Mouse (Mus musculus) E14TG2a.4 (cell line): ENCODE data around the gene Gm49366.
"Not testable (repeated sequence)": the region's sequence is repeated elsewhere in the genome, so short reads cannot be mapped to it uniquely, and the experiment has no call there.

Experiments
- H3K27me3 ChIP-seq: 2 replicates; pipeline ENCODE4 v1.6.1; 2014; ENCODE audit warnings: low read length, control low read depth; ENCODE audit not compliant: insufficient read depth
- H3K36me3 ChIP-seq: 2 replicates; pipeline ENCODE4 v1.6.1; 2014; ENCODE audit warnings: low read length, control low read depth; ENCODE audit not compliant: insufficient read depth
- H3K4me1 ChIP-seq: replicated peaks from 2 replicates; pipeline ENCODE4 v1.6.1; 2014; ENCODE audit warnings: low read depth, low read length, control low read depth
- H3K4me3 ChIP-seq: replicated peaks from 2 replicates; pipeline ENCODE4 v1.5.1; 2014; ENCODE audit warnings: mild to moderate bottlenecking, low read length
- H3K9me3 ChIP-seq: 2 replicates; pipeline ENCODE4 v1.6.1; 2014; ENCODE audit warnings: low read length, control low read depth
- CTCF ChIP-seq: conservative IDR thresholded peaks from 2 replicates; pipeline ENCODE4 v1.5.1; 2014; ENCODE audit warnings: low read length
- NANOG ChIP-seq: IDR thresholded peaks from 2 replicates; pipeline ENCODE4 v1.6.1; 2014; ENCODE audit warnings: borderline replicate concordance, low read length, mixed read lengths
- POU5F1 ChIP-seq: IDR thresholded peaks from 2 replicates; pipeline ENCODE4 v1.6.1; 2014; ENCODE audit warnings: low read length, borderline replicate concordance

Gm49366 gene

DNA sequence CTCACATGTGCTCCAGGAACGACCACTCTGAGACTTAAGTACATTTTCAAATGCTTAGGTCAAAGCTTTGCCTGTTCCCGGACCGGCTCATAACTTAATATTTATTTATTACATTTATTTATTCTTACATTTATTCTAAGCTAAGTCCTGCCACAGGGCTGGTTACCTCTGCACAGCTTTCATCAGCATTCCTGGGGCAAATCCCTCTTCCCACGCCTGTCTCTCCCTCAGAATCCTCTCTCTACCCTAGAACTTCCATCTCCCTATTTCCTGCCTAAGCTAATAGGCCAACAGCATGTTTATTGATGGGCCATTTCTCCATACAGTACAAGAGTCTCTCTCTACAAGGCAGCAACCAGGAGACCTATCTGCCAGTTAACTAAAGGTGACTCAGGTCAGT is 29.0 kb downstream of the Gm49366 start:
- H3K9me3 ChIP-seq: 0 out of 2 replicates have a peak, but pooled peaks cover 2% of the 10 kb centered on the region
- H3K27me3 ChIP-seq: peaks cover 51% of the 10 kb centered on the region
- no peaks in the 10 kb centered on the region for H3K36me3 ChIP-seq
- no peaks in the 10 kb centered on the region; the same call in 1 of the 2 replicates for H3K4me1 ChIP-seq
- TF ChIP-seq NANOG (no peak), CTCF (no peak), POU5F1 (no peak)
- no peak overlapping the region for H3K4me3 ChIP-seq

DNA sequence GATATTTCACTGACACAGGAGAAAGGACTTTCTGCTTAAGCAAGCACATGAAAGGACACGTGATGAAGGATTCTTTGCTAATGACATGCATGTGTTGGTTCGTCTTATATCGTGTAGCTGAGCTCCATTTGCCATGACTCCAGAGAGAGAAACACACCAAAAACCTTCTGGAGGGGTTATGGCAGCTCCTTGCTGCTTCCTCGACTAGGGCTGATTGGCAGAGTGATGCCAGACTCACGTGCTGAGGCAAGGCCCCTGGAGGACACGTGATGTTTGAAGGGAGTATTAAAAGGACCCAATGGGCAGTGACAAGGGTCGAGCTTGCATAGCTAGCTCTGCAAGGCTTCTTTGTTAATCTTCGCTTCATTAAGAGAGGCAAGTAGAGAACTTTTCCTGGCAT is 29.6 kb downstream of the Gm49366 start:
- peaks cover 51% of the 10 kb centered on the region for H3K27me3 ChIP-seq
- H3K4me1 ChIP-seq: no peaks in the 10 kb centered on the region; the same call in 1 of the 2 replicates
- TF ChIP-seq POU5F1: no peak
- no peak for TF ChIP-seq CTCF
- no peak for TF ChIP-seq NANOG
- no peaks in the 10 kb centered on the region for H3K9me3 ChIP-seq
- H3K36me3 ChIP-seq: no peaks in the 10 kb centered on the region
- H3K4me3 ChIP-seq: no peak overlapping the region

DNA sequence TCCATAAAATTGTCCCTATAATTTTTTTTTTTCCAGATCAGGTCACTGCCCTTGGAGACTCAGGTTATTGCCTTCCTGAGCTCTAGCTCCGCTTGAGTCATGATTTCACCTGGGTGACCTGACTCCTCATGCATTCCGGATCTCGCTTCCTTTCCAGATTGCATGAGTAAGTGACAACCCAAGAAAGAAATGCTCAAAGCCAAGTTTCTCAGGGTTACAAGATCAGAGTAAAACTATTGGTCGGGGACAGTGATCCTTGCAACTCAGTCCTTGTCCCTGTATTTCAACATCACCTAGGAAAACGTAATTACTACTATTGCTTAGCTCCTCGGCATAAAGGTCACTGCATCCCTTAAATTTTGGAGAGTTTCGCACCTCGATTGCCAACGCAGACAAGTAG is 30.3 kb downstream of the Gm49366 start, which contains the start of gene Acot5:
Gene Acot5 (plus strand): TSS at position 340 of the 400 bp plus-strand sequence.
- peaks cover 51% of the 10 kb centered on the region for H3K27me3 ChIP-seq
- peak within 1 kb of the TSS; percentile 77 for H3K4me3 ChIP-seq
- no peaks in the 10 kb centered on the region; the same call in 1 of the 2 replicates for H3K4me1 ChIP-seq
- TF ChIP-seq NANOG (no peak), POU5F1 (no peak), CTCF (no peak)
- H3K9me3 ChIP-seq: no peaks in the 10 kb centered on the region
- H3K36me3 ChIP-seq: no peaks in the 10 kb centered on the region

DNA sequence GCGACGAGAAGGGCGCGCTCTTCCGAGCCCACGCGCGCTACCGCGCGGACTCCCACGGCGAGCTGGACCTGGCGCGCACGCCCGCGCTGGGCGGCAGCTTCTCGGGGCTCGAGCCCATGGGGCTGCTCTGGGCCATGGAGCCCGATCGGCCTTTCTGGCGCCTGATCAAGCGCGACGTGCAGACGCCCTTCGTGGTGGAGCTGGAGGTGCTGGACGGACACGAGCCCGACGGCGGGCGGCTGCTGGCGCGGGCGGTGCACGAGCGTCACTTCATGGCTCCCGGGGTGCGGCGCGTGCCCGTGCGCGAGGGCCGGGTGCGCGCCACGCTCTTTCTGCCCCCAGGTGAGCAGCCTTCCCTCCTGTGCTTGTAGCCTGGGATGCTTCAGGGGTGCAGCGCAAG is 30.8 kb downstream of the Gm49366 start:
- not testable (repeated sequence) for H3K4me1 ChIP-seq, H3K36me3 ChIP-seq, H3K9me3 ChIP-seq
- H3K4me3 ChIP-seq: peak overlapping the region; percentile 77
- peaks cover 49% of the 10 kb centered on the region for H3K27me3 ChIP-seq

DNA sequence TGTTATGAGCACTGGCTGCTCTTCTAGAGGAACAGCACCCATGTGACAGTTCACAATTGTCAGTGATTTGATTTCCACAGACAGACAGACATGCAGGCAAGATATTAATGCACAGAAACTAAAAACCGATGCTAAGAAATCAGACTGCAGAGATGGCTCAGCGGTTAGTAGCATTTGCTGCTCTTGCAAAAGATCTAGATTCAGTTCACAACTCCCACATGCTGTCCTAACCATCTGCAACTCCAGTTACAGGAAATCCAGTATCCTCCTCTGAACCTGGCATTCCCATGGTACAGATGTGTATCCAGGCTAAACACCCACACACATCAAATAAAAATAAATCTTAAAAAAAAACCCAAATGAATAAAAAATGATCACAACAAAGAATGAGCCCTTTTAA is 33.0 kb downstream of the Gm49366 start:
- no peaks in the 10 kb centered on the region; the same call in 1 of the 2 replicates for H3K4me1 ChIP-seq
- TF ChIP-seq CTCF: 0 out of 2 replicates have a peak, but pooled peaks have one; percentile 4
- TF ChIP-seq NANOG: no peak
- no peaks in the 10 kb centered on the region for H3K9me3 ChIP-seq
- H3K27me3 ChIP-seq: peaks cover 46% of the 10 kb centered on the region
- no peak overlapping the region for H3K4me3 ChIP-seq
- no peaks in the 10 kb centered on the region for H3K36me3 ChIP-seq

DNA sequence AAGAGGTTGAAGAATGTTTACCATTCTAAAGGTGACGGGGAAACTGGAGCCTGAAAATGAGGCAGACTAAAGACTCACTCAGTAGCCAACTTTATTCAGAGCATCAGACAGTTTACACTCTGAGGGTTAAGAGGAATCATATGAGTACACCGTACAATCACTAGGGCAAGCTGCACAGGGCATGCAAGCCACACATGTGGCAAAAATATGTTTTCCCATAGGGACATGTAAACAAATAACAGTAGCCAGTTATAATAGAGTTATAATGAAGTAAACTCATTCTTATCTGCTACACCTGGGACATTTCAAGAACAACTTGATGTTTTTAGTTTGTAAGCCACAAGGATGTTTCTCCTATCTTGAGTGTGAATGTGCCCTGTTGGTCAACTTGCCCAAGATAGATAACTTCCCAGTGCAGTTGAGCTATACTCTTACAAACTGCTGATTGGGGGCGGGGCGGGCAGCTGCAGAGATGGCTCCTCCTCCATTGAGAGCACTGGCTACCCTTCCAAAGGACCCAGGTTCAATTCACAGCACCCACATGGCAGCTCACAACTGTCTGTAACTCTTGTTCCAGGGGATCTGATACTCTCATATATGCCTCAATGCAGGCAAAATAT is 38.7 kb downstream of the Gm49366 start:
- no peak for TF ChIP-seq CTCF
- TF ChIP-seq NANOG: no peak
- TF ChIP-seq POU5F1: no peak
- H3K9me3 ChIP-seq: no peaks in the 10 kb centered on the region
- no peaks in the 10 kb centered on the region; the same call in 1 of the 2 replicates for H3K27me3 ChIP-seq
- no peaks in the 10 kb centered on the region for H3K36me3 ChIP-seq
- H3K4me1 ChIP-seq: no peaks in the 10 kb centered on the region
- H3K4me3 ChIP-seq: no peak overlapping the region

DNA sequence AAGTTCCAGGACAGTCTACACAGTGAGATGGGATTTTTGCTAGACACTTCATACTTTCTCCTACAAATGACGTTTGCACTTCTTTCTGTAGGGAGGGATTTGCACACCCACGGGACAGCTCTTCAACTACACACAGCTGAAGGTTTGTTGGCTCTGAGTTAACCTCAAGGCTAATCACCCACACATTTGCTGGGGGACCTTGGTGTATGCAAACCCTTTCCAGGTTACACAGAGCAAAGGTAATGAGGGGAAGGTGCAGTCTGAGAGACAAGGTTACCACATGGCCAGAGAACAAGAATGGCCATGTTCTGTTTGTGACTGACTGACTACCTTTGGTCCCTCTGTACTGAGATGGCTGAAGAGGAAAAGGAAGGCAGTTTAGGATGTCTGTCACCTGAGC is 45.1 kb downstream of the Gm49366 start:
- TF ChIP-seq CTCF: no peak
- H3K9me3 ChIP-seq: peaks cover 17% of the 10 kb centered on the region
- H3K36me3 ChIP-seq: no peaks in the 10 kb centered on the region
- H3K27me3 ChIP-seq: no peaks in the 10 kb centered on the region
- H3K4me3 ChIP-seq: no peak overlapping the region
- H3K4me1 ChIP-seq: no peaks in the 10 kb centered on the region; the same call in 1 of the 2 replicates

DNA sequence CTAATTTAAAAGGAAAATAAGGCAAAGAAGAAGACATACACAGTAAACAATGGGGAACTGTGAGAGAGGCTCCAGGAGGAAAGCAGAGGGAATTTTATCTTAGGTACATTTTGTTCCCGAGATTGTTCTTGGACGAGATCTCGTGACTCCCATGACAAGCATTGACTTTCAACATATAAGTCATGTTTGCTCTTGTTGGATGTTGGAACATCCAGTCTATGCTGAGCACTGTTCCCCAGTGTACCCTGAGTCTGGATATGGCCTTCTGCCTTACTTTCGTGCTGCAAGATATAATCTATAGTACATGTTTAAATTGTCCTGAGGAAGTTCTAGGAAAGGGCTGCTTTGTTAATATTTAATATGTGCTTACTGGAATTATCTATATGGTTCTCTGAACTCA is 45.8 kb downstream of the Gm49366 start:
- Histone ChIP-seq H3K27me3 (no peaks in the 10 kb centered on the region), H3K36me3 (no peaks in the 10 kb centered on the region), H3K4me3 (no peak overlapping the region), H3K9me3 (peaks cover 24% of the 10 kb centered on the region), H3K4me1 (no peaks in the 10 kb centered on the region; the same call in 1 of the 2 replicates)
- TF ChIP-seq POU5F1 (no peak), NANOG (no peak), CTCF (no peak)

DNA sequence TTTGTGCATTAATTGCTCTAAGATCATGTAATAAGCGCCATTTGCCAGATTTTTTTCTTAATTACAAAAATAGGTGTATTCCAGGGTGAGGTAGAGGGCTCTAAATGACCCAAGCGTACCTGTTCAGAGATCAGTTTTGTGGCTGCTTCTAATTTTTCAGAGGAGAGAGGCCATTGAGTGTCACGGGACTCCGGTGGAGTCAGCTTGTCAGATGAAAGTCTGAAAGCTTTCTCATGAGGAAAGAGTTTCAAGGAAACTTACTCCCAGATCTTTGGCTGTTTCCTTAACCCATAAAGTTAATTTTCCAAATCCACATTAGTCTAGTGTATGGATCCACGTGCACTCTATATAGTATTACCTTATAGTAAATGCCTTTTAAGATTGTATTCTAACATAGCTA is 55.9 kb downstream of the Gm49366 start:
- Histone ChIP-seq H3K9me3 (peaks cover 64% of the 10 kb centered on the region), H3K27me3 (peaks cover 13% of the 10 kb centered on the region)
- H3K4me3 ChIP-seq, H3K36me3 ChIP-seq, H3K4me1 ChIP-seq: not testable (repeated sequence)
